Mouse (Mus musculus) kidney, adult 18-20 months (tissue): ENCODE data around the gene Olfml3.

Experiments
- DNase-seq: peaks from one replicate; pipeline ENCODE4 v3.0.0; 2021

Gene Olfml3

DNA sequence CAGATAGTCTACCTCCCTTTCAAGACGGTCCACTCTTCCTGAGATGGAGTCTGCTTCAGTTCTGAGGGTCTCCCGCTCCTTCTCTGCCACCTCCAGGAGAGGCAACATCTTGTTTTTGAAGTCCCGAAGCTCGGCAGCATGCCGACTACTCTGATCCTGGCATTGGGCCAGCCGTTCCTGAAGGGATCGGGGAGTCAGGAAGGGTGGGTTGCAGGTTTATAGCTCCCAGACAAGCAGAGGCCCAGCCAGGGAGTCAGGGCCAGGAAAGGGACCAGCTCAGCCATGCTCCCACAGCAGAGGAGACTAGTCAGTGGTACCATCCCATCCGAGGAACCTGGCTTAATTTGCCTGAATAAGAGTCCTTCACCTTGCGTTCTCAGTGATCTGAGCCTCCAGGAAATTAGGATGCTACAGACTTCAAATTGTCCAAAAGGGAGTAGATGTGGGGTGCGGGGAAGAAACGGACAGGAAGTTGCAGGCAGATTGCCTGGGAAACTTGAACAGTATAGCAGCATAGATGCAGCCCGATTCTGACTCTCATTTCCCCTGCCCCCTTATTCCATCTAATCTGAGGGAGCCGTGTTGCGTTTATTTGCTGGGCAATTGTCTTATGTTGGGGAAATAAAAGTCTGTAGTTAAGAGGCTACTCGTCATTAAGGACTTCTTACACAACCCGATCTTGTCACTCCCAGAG lies 593 bp downstream of the Olfml3 start:
- DNase-seq = peak; percentile 46

GRCm38 (mm10) chr3:103735776-103736600 lies 1.8 kb downstream of the Olfml3 start:
- DNase-seq = no peak

DNA sequence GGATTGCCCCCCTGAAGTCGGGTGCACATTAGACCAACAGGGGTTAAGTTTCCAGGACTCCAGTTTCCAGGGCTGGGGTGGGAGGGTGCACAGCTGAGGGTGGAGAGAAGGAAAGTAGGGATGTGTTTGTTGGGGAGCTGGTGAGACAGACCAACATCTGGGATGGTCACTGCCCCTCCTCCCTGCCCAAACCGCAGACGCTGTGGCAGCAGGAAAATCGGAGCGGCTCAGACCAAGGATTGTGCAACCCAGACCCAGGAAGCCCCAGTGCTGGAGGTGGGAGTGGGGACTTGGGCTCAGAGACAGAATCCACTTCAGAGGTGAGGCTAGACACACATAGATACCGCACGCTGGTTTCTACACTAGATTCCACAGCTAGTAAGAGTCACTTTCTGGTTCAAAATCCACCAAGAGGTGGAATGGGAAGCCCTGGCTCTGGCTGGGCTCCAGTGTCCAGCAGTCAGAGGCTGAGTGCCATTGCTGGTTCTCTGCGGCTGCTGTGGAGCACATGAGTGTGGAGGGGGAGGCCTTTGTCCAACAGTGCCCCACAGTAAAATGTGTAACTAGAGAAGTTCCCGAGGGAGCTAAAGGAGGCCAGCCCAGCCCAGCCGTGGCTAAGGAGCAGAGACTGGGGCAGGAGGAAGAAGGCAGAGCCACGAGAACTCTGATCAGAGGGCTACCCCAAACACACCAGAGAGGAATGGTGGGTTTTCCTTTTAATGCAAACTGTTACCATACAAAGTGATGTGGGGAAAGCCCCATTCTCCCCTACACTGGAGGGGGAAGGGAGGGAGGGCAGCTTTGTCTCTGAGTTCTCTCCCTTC lies 2.9 kb downstream of the Olfml3 start:
- no peak for DNase-seq

- DNase-seq = no peak
Observed at GRCm38 (mm10) chr3:103733799-103734695, 3.8 kb downstream of the Olfml3 start.

DNA sequence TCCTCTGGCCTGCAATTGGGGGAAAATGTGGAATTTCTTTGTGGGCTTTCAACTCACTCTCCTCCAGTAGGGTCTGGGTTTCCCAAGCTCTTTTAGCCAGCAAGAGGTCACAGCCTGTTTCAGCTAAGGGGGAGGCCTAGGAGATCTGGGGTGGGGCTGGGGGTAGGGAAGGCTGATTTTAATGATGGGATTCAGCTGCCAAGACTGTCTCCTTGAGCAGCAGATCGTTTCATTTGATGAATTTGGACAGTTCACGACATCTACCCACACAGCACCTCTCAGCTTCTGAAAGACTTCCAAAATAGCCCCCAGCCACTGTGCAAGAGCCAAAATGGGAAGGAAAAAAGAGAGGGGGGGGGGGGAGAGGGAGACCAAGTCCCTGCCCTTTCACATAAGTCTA lies 4.6 kb downstream of the Olfml3 start:
- DNase-seq = no peak

GRCm38 (mm10) chr3:103732116-103732515 lies 5.7 kb downstream of the Olfml3 start:
- DNase-seq = no peak

DNA sequence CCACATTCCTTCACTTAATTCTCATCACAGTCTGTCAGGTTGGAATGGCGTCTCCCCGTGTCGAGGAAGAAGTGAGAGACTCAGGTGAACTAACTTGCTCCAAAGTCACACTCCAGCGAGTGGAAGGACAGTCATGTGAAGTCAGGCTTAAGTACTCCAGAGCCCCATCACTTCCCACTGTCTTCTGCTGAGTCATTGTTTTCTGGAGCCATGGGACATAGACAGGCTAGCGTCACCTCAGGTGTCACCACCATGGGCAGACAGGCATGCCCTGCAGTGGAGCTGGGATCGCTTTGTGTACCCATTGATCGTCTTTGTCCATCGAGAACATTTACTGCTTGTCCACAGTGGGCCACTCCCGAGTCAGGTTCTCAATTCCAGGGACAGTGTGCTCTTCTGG lies 8.0 kb downstream of the Olfml3 start:
- no peak for DNase-seq

DNA sequence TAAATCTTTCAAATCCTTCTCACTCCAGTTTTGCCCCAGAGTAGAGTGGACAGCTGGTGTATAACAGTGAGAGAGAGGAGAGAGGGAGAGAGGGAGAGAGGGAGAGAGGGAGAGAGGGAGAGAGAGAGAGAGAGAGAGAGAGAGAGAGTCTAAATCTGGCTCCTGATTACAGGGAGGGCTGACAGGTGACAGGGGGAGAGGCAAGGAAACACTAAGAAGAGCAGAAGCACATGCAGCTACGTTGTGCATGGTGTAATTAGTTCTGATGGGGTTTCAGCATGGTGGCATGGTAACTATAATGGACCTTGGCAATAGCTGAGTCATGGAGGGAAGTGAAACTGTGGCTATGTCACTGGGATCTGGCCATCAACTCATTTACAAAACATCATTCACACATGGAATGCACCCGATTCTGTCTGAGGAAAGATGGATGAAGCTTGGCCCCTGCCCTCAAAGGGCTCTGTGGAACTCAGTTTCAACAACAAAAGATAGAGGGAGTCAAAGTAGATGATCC lies 9.9 kb downstream of the Olfml3 start:
- no peak for DNase-seq

GRCm38 (mm10) chr3:103726642-103727041 lies 11.2 kb downstream of the Olfml3 start:
- no peak for DNase-seq

- DNase-seq = no peak
Observed at GRCm38 (mm10) chr3:103724137-103724536, 13.7 kb downstream of the Olfml3 start.

- DNase-seq = no peak
Observed at GRCm38 (mm10) chr3:103718728-103719127, 19.1 kb downstream of the Olfml3 start.

- DNase-seq = no peak
Observed at GRCm38 (mm10) chr3:103716774-103717760, 20.7 kb downstream of the Olfml3 start.

GRCm38 (mm10) chr3:103715762-103716693 lies 21.8 kb downstream of the Olfml3 start:
- DNase-seq = no peak

DNA sequence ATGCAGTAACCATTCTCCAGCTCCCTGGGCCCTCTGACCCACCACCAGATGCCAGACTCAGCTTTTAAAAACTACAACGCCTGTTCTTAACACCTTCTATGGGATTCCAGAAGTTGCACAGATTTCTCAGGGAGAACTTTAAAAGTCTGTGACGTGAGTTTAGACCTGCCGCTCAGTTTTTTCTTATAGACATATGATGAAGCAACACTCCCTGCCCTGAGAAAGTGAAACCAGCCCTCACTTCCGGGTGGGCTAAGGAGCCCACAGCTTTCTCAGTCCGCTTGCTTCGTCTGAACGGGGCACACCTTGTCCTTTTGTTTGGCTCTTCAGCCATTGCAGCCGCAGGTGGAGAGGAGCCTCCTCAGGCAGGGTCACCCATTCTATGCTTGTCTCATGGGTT lies 22.9 kb downstream of the Olfml3 start:
- no peak for DNase-seq

DNA sequence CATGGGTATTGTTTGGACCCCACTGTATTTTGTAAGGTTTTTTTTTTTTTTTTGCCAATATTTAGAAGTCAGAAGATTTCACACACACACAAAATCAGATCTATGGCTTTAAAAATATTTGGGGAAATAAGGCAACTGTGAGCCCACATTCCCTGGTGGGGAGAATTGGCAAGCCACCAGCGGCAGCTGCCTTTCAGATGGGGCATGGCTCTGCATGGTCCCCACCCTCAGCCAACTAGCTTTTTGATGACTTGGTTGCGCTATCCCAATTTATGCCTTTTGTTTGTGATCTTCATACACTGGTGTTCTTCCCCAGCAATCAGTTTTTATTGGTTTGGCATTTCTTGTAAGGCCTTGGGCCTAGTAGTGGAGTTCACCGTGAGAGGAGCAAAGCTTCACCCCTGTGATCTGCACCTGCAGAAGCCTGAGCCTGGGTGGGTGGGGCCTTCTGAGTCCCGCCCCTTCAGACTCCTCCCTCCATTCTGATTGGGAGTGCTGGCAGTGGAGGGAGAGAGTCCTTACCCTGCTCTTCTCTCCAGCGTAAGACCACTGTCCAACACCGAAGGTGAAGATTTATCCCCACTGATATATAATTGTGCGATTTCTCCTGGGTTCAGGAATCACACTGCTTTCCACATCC lies 23.4 kb downstream of the Olfml3 start:
- no peak for DNase-seq

DNA sequence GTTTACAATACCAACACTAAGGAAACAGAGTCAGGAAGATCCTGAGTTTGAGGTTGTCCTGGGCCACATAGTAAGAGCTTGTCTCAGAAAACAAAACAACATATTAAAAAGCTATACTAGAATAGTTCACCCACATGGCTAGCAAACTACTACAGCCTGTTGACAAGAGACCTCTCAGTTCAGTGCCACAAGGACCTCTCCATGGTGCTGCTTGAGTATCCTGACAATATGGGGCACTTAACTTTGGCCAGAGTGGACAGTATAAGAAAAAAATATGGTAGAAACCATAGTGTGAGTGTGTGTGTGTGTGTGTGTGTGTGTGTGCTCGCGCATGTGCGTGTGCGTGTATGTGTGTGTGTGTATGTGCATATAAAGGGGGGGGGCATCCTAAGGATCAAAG lies 25.6 kb downstream of the Olfml3 start:
- no peak for DNase-seq

DNA sequence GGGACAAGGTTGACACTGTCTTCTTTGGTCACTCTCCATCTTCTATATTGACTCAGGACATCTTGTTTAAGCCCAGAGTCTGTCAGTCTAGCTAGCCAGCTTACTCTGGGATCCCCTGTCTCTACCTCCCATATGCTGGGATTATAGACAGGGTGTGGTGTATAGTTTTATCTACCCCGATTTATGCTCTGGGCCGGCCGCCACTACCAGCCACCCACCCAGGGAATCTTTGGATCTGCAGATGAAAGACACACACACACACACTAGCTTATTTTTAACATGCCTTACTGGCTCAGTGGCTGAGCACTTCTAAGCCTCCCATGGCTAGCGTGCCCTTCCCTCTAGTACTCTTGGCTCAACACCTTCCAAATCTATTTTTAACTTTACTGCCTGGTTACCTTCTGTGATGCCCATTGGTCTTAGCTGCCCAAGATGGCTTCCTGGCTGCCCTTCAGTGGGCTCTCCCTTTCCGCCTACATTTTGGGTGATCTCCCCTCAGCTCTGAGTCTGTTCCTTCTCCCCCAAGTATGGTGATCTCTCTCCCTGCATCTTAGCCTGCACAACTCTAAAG lies 28.2 kb downstream of the Olfml3 start:
- DNase-seq = no peak

DNA sequence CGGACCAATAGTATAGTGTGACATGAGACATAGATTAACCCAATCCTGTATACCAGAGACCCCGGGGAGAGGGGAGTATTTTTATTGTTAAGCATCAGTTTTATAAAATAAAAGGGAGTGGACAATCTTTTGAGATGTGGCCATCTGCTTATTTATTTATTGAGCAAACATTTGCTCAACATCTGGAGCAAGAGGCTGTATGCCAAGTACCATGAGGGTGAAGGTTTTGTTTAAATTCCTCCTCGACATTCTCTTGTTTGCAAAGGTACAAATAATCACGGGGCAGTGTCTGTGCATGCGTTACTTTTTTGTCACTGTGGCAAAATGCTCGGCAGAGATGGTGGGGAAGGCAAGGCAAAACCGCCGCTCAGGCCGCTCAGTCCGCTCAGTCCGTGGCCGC lies 32.4 kb downstream of the Olfml3 start:
- no peak for DNase-seq

GRCm38 (mm10) chr3:103704661-103705060 lies 33.1 kb downstream of the Olfml3 start:
- no peak for DNase-seq
